Mouse (Mus musculus): Measurements from ENCODE around the gene Cx3cl1. TPM values are rescaled to one million over a fixed set of nuclear protein-coding genes. Genes with fewer than 3 reads are reported as not detected.

Cx3cl1 gene
- polyA plus RNA-seq, 1 experiment from 2014 or later, result 10.1 TPM

DNA sequence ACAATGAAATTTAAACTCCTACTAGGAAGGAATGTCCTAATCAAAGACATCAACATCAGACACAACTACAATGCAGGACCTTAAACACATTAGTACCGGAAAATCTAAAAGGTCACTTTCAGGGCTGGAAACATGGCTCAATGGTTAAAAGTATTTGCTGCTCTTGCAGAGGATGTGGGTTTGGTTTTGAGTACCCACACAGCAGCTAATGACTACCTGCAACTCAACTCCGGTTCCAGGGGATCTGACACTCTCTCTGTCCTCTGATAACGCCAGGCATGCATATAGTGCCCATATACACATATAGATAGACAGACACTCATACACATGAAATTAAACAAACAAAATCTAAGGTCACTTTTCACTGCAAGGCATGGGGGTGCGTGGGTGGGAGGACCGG lies 54.4 kb downstream of the Cx3cl1 start:
- no peak overlapping the region for H3K27ac ChIP-seq
- no peaks in the 10 kb centered on the region for H3K27me3 ChIP-seq (replicated peaks)
- H3K9ac ChIP-seq, result no peak overlapping the region
- 94% methylated on average over 5 of the region's 5 CpGs for WGBS
- no peak overlapping the region for H3K4me2 ChIP-seq
- no peak overlapping the region for H3K4me3 ChIP-seq (replicated peaks)
- H3K9me3 ChIP-seq, result no peaks in the 10 kb centered on the region
- no peak for ATAC-seq (ENCODE audit: insufficient read depth, low FRiP score, low read depth)
- peaks cover 38% of the 10 kb centered on the region for H3K36me3 ChIP-seq
- no peaks in the 10 kb centered on the region for H3K4me1 ChIP-seq

DNA sequence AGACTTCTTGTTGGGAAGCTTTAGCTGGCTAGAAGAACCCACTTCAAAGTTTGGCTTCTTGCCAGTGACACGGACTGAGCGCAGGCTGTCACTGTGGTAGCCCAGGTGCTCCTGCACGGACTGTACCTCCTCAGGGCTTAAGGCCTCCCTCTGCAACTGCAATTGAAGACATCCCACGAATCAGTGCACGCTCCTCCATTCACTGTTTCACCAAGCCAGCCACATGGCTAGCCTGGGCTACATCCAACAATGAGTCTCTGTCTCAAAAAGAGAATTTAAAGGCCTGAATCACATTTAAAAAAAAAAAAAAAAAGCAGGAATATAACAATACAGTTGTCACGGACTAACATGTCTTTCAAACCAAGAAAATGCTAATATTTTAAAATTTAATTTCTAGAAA lies 56.5 kb downstream of the Cx3cl1 start:
- 85% methylated on average over 6 of the region's 6 CpGs for WGBS

More for the DNA sequence above, 56.5 kb downstream of the Cx3cl1 start:
- Histone ChIP-seq H3K36me3 (peaks cover 29% of the 10 kb centered on the region), H3K27ac (no peak overlapping the region), H3K9ac (no peak overlapping the region), H3K4me2 (no peak overlapping the region), H3K4me3 (replicated peaks) (no peak overlapping the region), H3K4me1 (no peaks in the 10 kb centered on the region), H3K27me3 (replicated peaks) (no peaks in the 10 kb centered on the region), H3K9me3 (no peaks in the 10 kb centered on the region)
- no peak for ATAC-seq (ENCODE audit: insufficient read depth, low FRiP score, low read depth)

Other genes starting within 250 kb of the Cx3cl1 start
- gene Cpne2, start 239.0 kb upstream of the Cx3cl1 start, polyA plus RNA-seq (2015; fragmentation: Nextera tagmentation; extraction: Ambion mirVana), result 10.6 TPM in 2 replicates
- 33.0 and 34.9 TPM in 2 replicates for gene Rspry1, start 170.1 kb upstream of the Cx3cl1 start, polyA plus RNA-seq (2015; fragmentation: Nextera tagmentation; extraction: Ambion mirVana)
- 55.6 and 61.6 TPM in 2 replicates for gene Fam192a, start 170.0 kb upstream of the Cx3cl1 start, polyA plus RNA-seq (2015; fragmentation: Nextera tagmentation; extraction: Ambion mirVana)
- gene Arl2bp, start 105.4 kb upstream of the Cx3cl1 start, polyA plus RNA-seq (2015; fragmentation: Nextera tagmentation; extraction: Ambion mirVana), result 129 and 137 TPM in 2 replicates
- gene Pllp, start 75.7 kb upstream of the Cx3cl1 start, polyA plus RNA-seq (2015; fragmentation: Nextera tagmentation; extraction: Ambion mirVana), result 71.7 and 79.4 TPM in 2 replicates
- not detected in 2 replicates for gene Ccl22, start 26.4 kb upstream of the Cx3cl1 start, polyA plus RNA-seq (2015; fragmentation: Nextera tagmentation; extraction: Ambion mirVana)
- gene Ccl17, start 38.4 kb downstream of the Cx3cl1 start, polyA plus RNA-seq (2015; fragmentation: Nextera tagmentation; extraction: Ambion mirVana), result 0.39 TPM in 1 of 2 replicates, not detected in the other
- 75.8 and 84.2 TPM in 2 replicates for gene Coq9, start 66.3 kb downstream of the Cx3cl1 start, polyA plus RNA-seq (2015; fragmentation: Nextera tagmentation; extraction: Ambion mirVana)
- gene Ciapin1, start 66.3 kb downstream of the Cx3cl1 start, polyA plus RNA-seq (2015; fragmentation: Nextera tagmentation; extraction: Ambion mirVana), result 89.4 and 91.5 TPM in 2 replicates
- 133 and 134 TPM in 2 replicates for gene Polr2c, start 85.4 kb downstream of the Cx3cl1 start, polyA plus RNA-seq (2015; fragmentation: Nextera tagmentation; extraction: Ambion mirVana)
- 26.9 and 29.8 TPM in 2 replicates for gene Dok4, start 104.3 kb downstream of the Cx3cl1 start, polyA plus RNA-seq (2015; fragmentation: Nextera tagmentation; extraction: Ambion mirVana)
- gene Ccdc102a, start 146.1 kb downstream of the Cx3cl1 start, polyA plus RNA-seq (2015; fragmentation: Nextera tagmentation; extraction: Ambion mirVana), result 25.8 and 26.5 TPM in 2 replicates
- 0.59 and 0.65 TPM in 2 replicates for gene Adgrg5, start 151.7 kb downstream of the Cx3cl1 start, polyA plus RNA-seq (2015; fragmentation: Nextera tagmentation; extraction: Ambion mirVana)
- 42.7 and 47.9 TPM in 2 replicates for gene Adgrg1, start 202.7 kb downstream of the Cx3cl1 start, polyA plus RNA-seq (2015; fragmentation: Nextera tagmentation; extraction: Ambion mirVana)
- gene Adgrg3, start 245.7 kb downstream of the Cx3cl1 start, polyA plus RNA-seq (2015; fragmentation: Nextera tagmentation; extraction: Ambion mirVana), result 3.1 and 3.6 TPM in 2 replicates

Measured in stomach, embryonic 15.5 days (tissue).